Mouse (Mus musculus): ENCODE measurements at regions not wholly inside any gene's neighbourhood (a gene's known extent, or its start where the extent isn't known, plus 50 kb on each side); places are given as distances from the start of the nearest gene placed in this dataset.

GRCm38 (mm10) chr2:28301313-28301712 is 108.5 kb downstream of the Olfm1 start:
- Histone ChIP-seq H3K4me3 (ENCODE audit: low read depth, low read length) (no peak overlapping the region), H3K4me1 (ENCODE audit: insufficient read depth) (peaks cover 2% of the 10 kb centered on the region; the same call in 1 of the 2 replicates), H3K27ac (ENCODE audit: low read depth, low read length) (no peak overlapping the region), H3K9ac (no peak overlapping the region), H3K4me2 (ENCODE audit: low read depth) (no peak overlapping the region), H3K9me3 (ENCODE audit: low read length) (no peaks in the 10 kb centered on the region), H3K27me3 (ENCODE audit: insufficient read depth, low read length) (no peaks in the 10 kb centered on the region), H3K36me3 (ENCODE audit: insufficient read depth) (no peaks in the 10 kb centered on the region)
- DNase-seq: no peak
- WGBS: 66% methylated on average over 4 of the region's 4 CpGs
- no peak for TF ChIP-seq CTCF (IDR thresholded peaks at IDR 0.05; ENCODE audit: low read depth)
- no peak for ATAC-seq

- no peak for TF ChIP-seq CTCF (IDR thresholded peaks at IDR 0.05; ENCODE audit: low read depth)
- no peak for ATAC-seq
- Histone ChIP-seq H3K4me3 (ENCODE audit: low read depth, low read length) (no peak overlapping the region), H3K9me3 (ENCODE audit: low read length) (no peaks in the 10 kb centered on the region), H3K9ac (no peak overlapping the region), H3K4me2 (ENCODE audit: low read depth) (no peak overlapping the region), H3K27me3 (ENCODE audit: insufficient read depth, low read length) (no peaks in the 10 kb centered on the region), H3K27ac (ENCODE audit: low read depth, low read length) (no peak overlapping the region), H3K4me1 (ENCODE audit: insufficient read depth) (no peaks in the 10 kb centered on the region), H3K36me3 (ENCODE audit: insufficient read depth) (no peaks in the 10 kb centered on the region)
- DNase-seq: no peak
- WGBS: 94% methylated on average over 5 of the region's 5 CpGs
These were observed 111.1 kb downstream of the Olfm1 start for GRCm38 (mm10) chr2:28303936-28304335.

GRCm38 (mm10) chr2:28304712-28305111 is 111.9 kb downstream of the Olfm1 start:
- no peak for DNase-seq
- H3K36me3 ChIP-seq (ENCODE audit: insufficient read depth): no peaks in the 10 kb centered on the region
- no peak overlapping the region for H3K4me2 ChIP-seq (ENCODE audit: low read depth)
- H3K27me3 ChIP-seq (ENCODE audit: insufficient read depth, low read length): no peaks in the 10 kb centered on the region
- TF ChIP-seq CTCF (IDR thresholded peaks at IDR 0.05; ENCODE audit: low read depth): peak; percentile 68
- H3K4me3 ChIP-seq (ENCODE audit: low read depth, low read length): no peak overlapping the region
- no peaks in the 10 kb centered on the region for H3K9me3 ChIP-seq (ENCODE audit: low read length)
- no peak overlapping the region for H3K27ac ChIP-seq (ENCODE audit: low read depth, low read length)
- no peak for ATAC-seq
- H3K9ac ChIP-seq: no peak overlapping the region
- H3K4me1 ChIP-seq (ENCODE audit: insufficient read depth): no peaks in the 10 kb centered on the region
- 7% methylated on average over 3 of the region's 3 CpGs for WGBS

GRCm38 (mm10) chr2:28309122-28309521 is 116.3 kb downstream of the Olfm1 start:
- no peak for TF ChIP-seq CTCF (IDR thresholded peaks at IDR 0.05; ENCODE audit: low read depth)
- Histone ChIP-seq H3K9me3 (ENCODE audit: low read length) (no peaks in the 10 kb centered on the region), H3K4me3 (ENCODE audit: low read depth, low read length) (no peak overlapping the region), H3K27ac (ENCODE audit: low read depth, low read length) (no peak overlapping the region), H3K27me3 (ENCODE audit: insufficient read depth, low read length) (no peaks in the 10 kb centered on the region), H3K4me1 (ENCODE audit: insufficient read depth) (no peaks in the 10 kb centered on the region), H3K36me3 (ENCODE audit: insufficient read depth) (no peaks in the 10 kb centered on the region), H3K4me2 (ENCODE audit: low read depth) (no peak overlapping the region), H3K9ac (no peak overlapping the region)
- DNase-seq (no peak), ATAC-seq (peak; percentile 20; the same call in 1 of the 2 replicates)
- 80% methylated on average over 5 of the region's 5 CpGs for WGBS

- Histone ChIP-seq H3K27ac (ENCODE audit: low read depth, low read length) (no peak overlapping the region), H3K4me3 (ENCODE audit: low read depth, low read length) (no peak overlapping the region), H3K9ac (no peak overlapping the region), H3K36me3 (ENCODE audit: insufficient read depth) (no peaks in the 10 kb centered on the region), H3K27me3 (ENCODE audit: insufficient read depth, low read length) (no peaks in the 10 kb centered on the region), H3K4me1 (ENCODE audit: insufficient read depth) (no peaks in the 10 kb centered on the region), H3K4me2 (ENCODE audit: low read depth) (no peak overlapping the region), H3K9me3 (ENCODE audit: low read length) (no peaks in the 10 kb centered on the region)
- no peak for TF ChIP-seq CTCF (IDR thresholded peaks at IDR 0.05; ENCODE audit: low read depth)
- ATAC-seq (no peak), DNase-seq (no peak)
- 85% methylated on average over 6 of the region's 6 CpGs for WGBS
These were observed 119.4 kb downstream of the Olfm1 start for GRCm38 (mm10) chr2:28312212-28312611.

GRCm38 (mm10) chr2:28325502-28325901 is 121.1 kb upstream of the Ppp1r26 start:
- WGBS: 37% methylated on average over 11 of the region's 11 CpGs
- TF ChIP-seq CTCF (IDR thresholded peaks at IDR 0.05; ENCODE audit: low read depth): no peak
- no peak for ATAC-seq
- H3K9ac ChIP-seq: no peak overlapping the region
- no peak overlapping the region for H3K4me3 ChIP-seq (ENCODE audit: low read depth, low read length)
- H3K27me3 ChIP-seq (ENCODE audit: insufficient read depth, low read length): no peaks in the 10 kb centered on the region
- no peaks in the 10 kb centered on the region for H3K9me3 ChIP-seq (ENCODE audit: low read length)
- H3K27ac ChIP-seq (ENCODE audit: low read depth, low read length): no peak overlapping the region
- no peaks in the 10 kb centered on the region for H3K36me3 ChIP-seq (ENCODE audit: insufficient read depth)
- H3K4me1 ChIP-seq (ENCODE audit: insufficient read depth): 0 out of 2 replicates have a peak, but pooled peaks cover 7% of the 10 kb centered on the region
- no peak overlapping the region for H3K4me2 ChIP-seq (ENCODE audit: low read depth)
- no peak for DNase-seq

- Histone ChIP-seq H3K4me3 (ENCODE audit: low read depth, low read length) (no peak overlapping the region), H3K9ac (no peak overlapping the region)
- 16% methylated on average over 6 of the region's 6 CpGs for WGBS
These were observed 120.5 kb upstream of the Ppp1r26 start for GRCm38 (mm10) chr2:28326056-28326455.

More at GRCm38 (mm10) chr2:28326056-28326455, 120.5 kb upstream of the Ppp1r26 start:
- no peak overlapping the region for H3K27ac ChIP-seq (ENCODE audit: low read depth, low read length)
- 0 out of 2 replicates have a peak, but pooled peaks cover 7% of the 10 kb centered on the region for H3K4me1 ChIP-seq (ENCODE audit: insufficient read depth)
- no peak for TF ChIP-seq CTCF (IDR thresholded peaks at IDR 0.05; ENCODE audit: low read depth)
- peak; percentile 71 for DNase-seq
- ATAC-seq: peak; percentile 77
- H3K4me2 ChIP-seq (ENCODE audit: low read depth): no peak overlapping the region
- no peaks in the 10 kb centered on the region for H3K9me3 ChIP-seq (ENCODE audit: low read length)
- H3K36me3 ChIP-seq (ENCODE audit: insufficient read depth): no peaks in the 10 kb centered on the region
- H3K27me3 ChIP-seq (ENCODE audit: insufficient read depth, low read length): no peaks in the 10 kb centered on the region

Measured in forebrain, postnatal 0 days (tissue).